Mouse (Mus musculus) G1E (cell line): ENCODE data around the gene Bloc1s4. TPM values are rescaled to one million over a fixed set of nuclear protein-coding genes. Genes with fewer than 3 reads are reported as not detected.

ENCODE experiments used
- ATAC-seq: 2 replicates; pipeline ENCODE4 v1.8.0; 2016; ENCODE audit warnings: mild to moderate bottlenecking; ENCODE audit not compliant: insufficient number of reproducible peaks, poor library complexity, low FRiP score, severe bottlenecking; ENCODE audit errors: extremely low read depth
- DNase-seq: peaks from one replicate; pipeline ENCODE4 v3.0.0; 2012; ENCODE audit warnings: low spot score
- H3K27me3 ChIP-seq: 2 replicates; pipeline ENCODE4 v1.6.1; 2012; ENCODE audit warnings: mild to moderate bottlenecking, low read length, inconsistent platforms; ENCODE audit not compliant: insufficient read depth
- H3K36me3 ChIP-seq: replicated peaks from 2 replicates; pipeline ENCODE3; 2012; ENCODE audit warnings: mild to moderate bottlenecking, inconsistent platforms
- H3K4me1 ChIP-seq: 2 replicates; pipeline ENCODE4 v1.6.1; 2012; ENCODE audit warnings: low read depth, low read length, inconsistent platforms, mixed read lengths; ENCODE audit not compliant: insufficient read depth
- H3K4me3 ChIP-seq: 2 replicates; pipeline ENCODE4 v1.5.1; 2012; ENCODE audit warnings: low read depth, mild to moderate bottlenecking, inconsistent platforms, low read length, moderate library complexity, mixed read lengths
- H3K9me3 ChIP-seq: replicated peaks from 2 replicates; pipeline ENCODE4 v1.6.1; 2012; ENCODE audit warnings: inconsistent platforms
- CTCF ChIP-seq: IDR thresholded peaks from 2 replicates; pipeline ENCODE4 v1.5.1; 2012; ENCODE audit warnings: low read depth, low read length, inconsistent platforms, mixed read lengths
- GATA1 ChIP-seq: IDR thresholded peaks from 2 replicates; pipeline ENCODE4 v1.6.1; 2012; ENCODE audit warnings: borderline replicate concordance, low read length, inconsistent platforms, mixed read lengths
- GATA2 ChIP-seq: IDR thresholded peaks from 2 replicates; pipeline ENCODE4 v1.6.1; 2012; ENCODE audit warnings: low read depth, low read length, inconsistent platforms, borderline replicate concordance
- POLR2AphosphoS5 ChIP-seq: IDR thresholded peaks from 2 replicates; pipeline ENCODE4 v1.6.1; 2012; ENCODE audit warnings: low read depth, low read length, inconsistent platforms; ENCODE audit not compliant: insufficient replicate concordance
- TAL1 ChIP-seq: conservative IDR thresholded peaks from 2 replicates; pipeline ENCODE4 v1.6.1; 2012; ENCODE audit warnings: low read depth, low read length, inconsistent platforms, mixed read lengths
- polyA plus RNA-seq: library from polyadenylated mRNA; stranded (reverse); fragments of >175 nt; gene quantifications from 2 replicates; pipeline ENCODE4 v1.2.3, GENCODE M21; 2012
- total RNA-seq, 2 experiments: library from RNA; stranded (forward) in 1 of 2; stranded (reverse) in 1 of 2; fragments of 200-1000 nt in 1 of 2; fragments of >200 nt in 1 of 2; fragmentation: Nextera tagmentation in 1 of 2; gene quantifications; 2 replicates each; pipeline ENCODE4 v1.2.3; 2014 to 2017

Gene Bloc1s4
- total and polyA plus RNA-seq, 3 experiments = 9.3 to 17.6 (median 15.9) TPM

- no peak for TF ChIP-seq GATA1
- no peak for TF ChIP-seq GATA2
- TF ChIP-seq POLR2AphosphoS5 = peak; percentile 82; the same call in 1 of the 2 replicates
- Histone ChIP-seq H3K4me3 (no peak overlapping the region; the same call in 1 of the 2 replicates), H3K27me3 (peaks cover 5% of the 10 kb centered on the region; the same call in 1 of the 2 replicates), H3K9me3 (peaks cover 13% of the 10 kb centered on the region), H3K4me1 (no peaks in the 10 kb centered on the region), H3K36me3 (no peaks in the 10 kb centered on the region)
- DNase-seq (no peak), ATAC-seq (no peak)
Observed at GRCm38 (mm10) chr5:36779512-36779911, 31.1 kb upstream of the Bloc1s4 start.

DNA sequence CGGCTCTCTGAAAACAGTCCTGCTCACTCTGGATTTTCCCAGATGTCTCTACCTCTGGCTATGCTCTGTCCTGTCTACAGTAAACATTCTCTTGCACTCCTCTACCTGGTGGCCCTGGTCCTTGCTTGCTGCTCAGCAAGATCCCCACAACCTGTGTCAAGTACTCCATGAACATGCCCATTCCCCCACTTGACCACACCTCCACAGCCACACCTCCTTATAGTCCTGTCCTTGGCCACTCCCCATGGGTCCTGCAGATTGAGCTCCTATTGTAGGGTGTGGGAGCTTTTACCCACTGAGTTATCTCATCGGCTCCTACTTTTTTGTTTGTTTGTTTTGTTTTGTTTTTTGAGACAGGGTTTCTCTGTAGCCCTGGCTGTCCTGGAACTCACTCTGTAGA is 30.5 kb upstream of the Bloc1s4 start:
- H3K4me3 ChIP-seq = no peak overlapping the region
- no peaks in the 10 kb centered on the region for H3K36me3 ChIP-seq
- TF ChIP-seq GATA2 = no peak
- no peak for TF ChIP-seq POLR2AphosphoS5
- no peak for TF ChIP-seq GATA1
- TF ChIP-seq CTCF = no peak
- no peak for TF ChIP-seq TAL1
- ATAC-seq (no peak), DNase-seq (no peak)
- peaks cover 8% of the 10 kb centered on the region for H3K27me3 ChIP-seq
- peaks cover 13% of the 10 kb centered on the region for H3K9me3 ChIP-seq
- H3K4me1 ChIP-seq = no peaks in the 10 kb centered on the region

GRCm38 (mm10) chr5:36777186-36777585 is 28.7 kb upstream of the Bloc1s4 start:
- Histone ChIP-seq H3K9me3 (peaks cover 13% of the 10 kb centered on the region), H3K27me3 (peaks cover 8% of the 10 kb centered on the region), H3K36me3 (no peaks in the 10 kb centered on the region), H3K4me3 (no peak overlapping the region), H3K4me1 (no peaks in the 10 kb centered on the region)
- DNase-seq (no peak), ATAC-seq (no peak)
- no peak for TF ChIP-seq CTCF

GRCm38 (mm10) chr5:36776021-36776575 is 27.6 kb upstream of the Bloc1s4 start:
- peaks cover 8% of the 10 kb centered on the region for H3K27me3 ChIP-seq
- peaks cover 2% of the 10 kb centered on the region; the same call in 1 of the 2 replicates for H3K4me1 ChIP-seq
- H3K4me3 ChIP-seq = no peak overlapping the region
- no peaks in the 10 kb centered on the region for H3K36me3 ChIP-seq
- H3K9me3 ChIP-seq = peaks cover 13% of the 10 kb centered on the region
- no peak for TF ChIP-seq POLR2AphosphoS5
- no peak for TF ChIP-seq CTCF
- no peak for TF ChIP-seq TAL1
- TF ChIP-seq GATA1 = no peak
- TF ChIP-seq GATA2 = no peak
- ATAC-seq (no peak), DNase-seq (no peak)

GRCm38 (mm10) chr5:36775317-36775716 is 26.9 kb upstream of the Bloc1s4 start:
- Histone ChIP-seq H3K36me3 (no peaks in the 10 kb centered on the region), H3K4me3 (no peak overlapping the region), H3K27me3 (peaks cover 10% of the 10 kb centered on the region), H3K4me1 (peaks cover 2% of the 10 kb centered on the region; the same call in 1 of the 2 replicates), H3K9me3 (peaks cover 10% of the 10 kb centered on the region)
- TF ChIP-seq POLR2AphosphoS5 (no peak), TAL1 (no peak), GATA1 (no peak), CTCF (no peak), GATA2 (no peak)
- DNase-seq (no peak), ATAC-seq (no peak)

DNA sequence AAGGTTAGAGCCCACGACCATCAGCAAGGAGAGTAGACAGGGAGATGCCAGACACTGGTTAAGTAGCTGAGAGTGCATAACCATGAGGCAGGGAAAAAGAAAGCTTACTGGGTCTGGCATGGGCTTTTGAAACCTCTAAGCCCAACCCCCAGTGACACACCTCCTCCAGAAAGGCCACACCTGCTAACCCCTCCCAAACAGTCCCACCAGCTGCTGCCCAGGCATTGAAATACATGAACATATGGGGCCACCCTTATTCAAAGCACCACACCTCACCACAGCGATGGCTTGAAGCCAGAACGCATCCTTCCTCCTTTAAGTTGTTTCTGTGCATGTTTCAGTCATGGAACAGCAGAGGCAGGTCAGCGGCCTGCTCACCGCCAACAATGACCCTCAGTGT is 24.1 kb upstream of the Bloc1s4 start:
- Histone ChIP-seq H3K4me3 (no peak overlapping the region), H3K27me3 (peaks cover 18% of the 10 kb centered on the region), H3K4me1 (peaks cover 2% of the 10 kb centered on the region; the same call in 1 of the 2 replicates), H3K9me3 (no peaks in the 10 kb centered on the region), H3K36me3 (no peaks in the 10 kb centered on the region)
- no peak for ATAC-seq
- TF ChIP-seq GATA1 (no peak), GATA2 (no peak), CTCF (no peak), TAL1 (no peak), POLR2AphosphoS5 (no peak)
- DNase-seq = no peak

- peaks cover 15% of the 10 kb centered on the region for H3K27me3 ChIP-seq
- H3K4me1 ChIP-seq = peaks cover 2% of the 10 kb centered on the region; the same call in 1 of the 2 replicates
- no peak for TF ChIP-seq CTCF
- no peak for TF ChIP-seq TAL1
- no peak for TF ChIP-seq GATA1
- no peak for TF ChIP-seq GATA2
- TF ChIP-seq POLR2AphosphoS5 = no peak
- DNase-seq (no peak), ATAC-seq (no peak)
- H3K9me3 ChIP-seq = no peaks in the 10 kb centered on the region
- no peaks in the 10 kb centered on the region for H3K36me3 ChIP-seq
- H3K4me3 ChIP-seq = no peak overlapping the region
Observed at GRCm38 (mm10) chr5:36769603-36770002, 21.2 kb upstream of the Bloc1s4 start.
